Mouse (Mus musculus): ENCODE measurements around the gene Nav2.

Gene Nav2

DNA sequence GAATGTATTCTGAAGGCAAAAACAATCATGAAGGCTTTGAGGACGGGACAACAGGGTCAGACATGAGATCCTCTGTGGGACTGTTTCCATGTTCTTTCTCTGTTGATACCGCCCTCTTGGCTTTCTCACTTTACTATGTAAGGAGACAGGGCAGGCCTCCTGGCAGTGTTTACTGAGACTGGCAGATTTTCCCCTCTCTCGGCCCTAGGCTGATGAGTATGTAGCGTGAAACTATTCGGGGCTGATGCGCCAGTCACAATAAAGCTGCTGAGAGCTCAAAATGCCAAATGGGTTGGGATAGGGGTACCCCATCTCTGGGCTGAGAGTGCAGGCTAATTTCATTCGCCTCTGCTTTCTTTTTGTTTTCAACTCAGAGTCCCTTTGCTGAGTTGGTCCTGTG is 373.9 kb downstream of the Nav2 start:
- no peak for DNase-seq (ENCODE audit: low spot score)

DNA sequence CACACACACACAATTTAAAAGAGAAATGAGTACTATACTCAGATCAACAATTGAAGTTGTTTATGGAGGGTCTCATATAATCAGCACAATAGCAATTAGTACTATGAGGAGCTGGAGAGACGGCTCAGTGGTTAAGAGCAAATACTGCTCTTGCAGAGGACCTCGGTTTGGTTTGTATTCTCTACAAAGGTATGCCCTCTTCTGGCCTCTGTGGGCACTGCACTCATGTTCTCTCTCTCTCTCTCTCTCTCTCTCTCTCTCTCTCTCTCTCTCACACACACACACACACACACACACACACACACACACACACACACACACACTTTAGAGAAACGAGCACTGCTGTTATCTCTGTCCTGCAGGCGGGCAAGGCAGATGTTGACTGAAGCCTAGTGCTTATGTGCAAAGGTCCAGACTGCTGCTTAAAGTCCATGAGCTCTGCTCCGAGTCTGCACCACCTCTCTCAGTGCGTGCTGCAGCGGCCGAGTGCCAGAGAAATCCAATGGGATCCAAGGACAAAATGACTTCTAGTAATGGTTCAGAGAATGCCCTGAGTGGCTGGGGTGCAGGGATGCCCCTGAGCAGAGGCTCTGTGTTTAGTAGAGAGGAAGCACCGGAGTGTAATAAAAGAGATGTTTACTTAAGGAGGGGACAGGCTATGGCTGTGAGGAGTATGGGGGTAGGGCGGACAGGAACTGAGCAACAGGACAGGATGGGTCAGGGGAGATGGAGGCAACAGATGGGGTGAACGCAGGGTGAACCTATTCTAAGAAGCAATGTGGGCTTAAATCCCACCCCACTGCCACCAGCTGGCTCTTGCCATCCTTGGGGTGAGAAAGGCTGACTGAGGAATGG is 375.2 kb downstream of the Nav2 start:
- no peak for DNase-seq (ENCODE audit: low spot score)

DNA sequence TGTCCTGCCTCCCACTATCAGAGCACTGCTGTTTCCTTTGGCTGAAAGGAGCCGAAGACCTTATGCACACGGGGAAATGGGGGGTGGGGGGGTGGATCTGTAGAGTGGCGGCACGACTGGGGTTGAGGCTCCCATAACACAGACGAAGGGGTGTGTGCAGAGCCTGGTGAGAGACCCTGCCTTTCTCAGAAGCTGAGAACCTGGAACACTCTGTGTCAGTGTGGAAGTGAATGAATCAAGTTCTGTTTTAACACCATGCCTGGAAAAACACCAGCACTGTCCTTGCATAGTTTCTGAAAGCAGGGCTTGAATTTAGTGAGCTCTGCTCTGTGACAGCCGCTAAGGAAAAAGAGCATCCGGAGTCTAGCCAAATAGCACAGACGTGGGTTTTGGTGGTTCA is 379.7 kb downstream of the Nav2 start:
- no peak for DNase-seq (ENCODE audit: low spot score)

DNA sequence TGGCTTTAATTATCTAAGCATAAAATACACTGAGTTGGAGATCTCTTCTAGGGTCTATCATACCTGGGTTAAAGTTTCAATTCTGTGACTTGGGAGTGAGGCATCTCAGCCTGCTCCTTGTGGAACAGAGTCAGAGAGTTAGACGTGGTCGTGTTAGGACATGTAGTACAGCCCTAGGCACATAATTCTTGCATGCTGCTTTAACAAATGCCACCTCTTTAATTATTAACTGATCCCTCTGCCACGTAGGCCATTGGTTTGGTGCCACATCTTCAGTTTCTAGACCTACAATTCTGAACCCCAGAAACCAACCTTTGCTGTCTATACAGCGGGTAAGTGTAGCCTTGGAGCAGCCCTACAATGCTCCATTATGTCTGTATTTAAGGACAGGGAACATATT is 381.8 kb downstream of the Nav2 start:
- DNase-seq (ENCODE audit: low spot score), result no peak

DNA sequence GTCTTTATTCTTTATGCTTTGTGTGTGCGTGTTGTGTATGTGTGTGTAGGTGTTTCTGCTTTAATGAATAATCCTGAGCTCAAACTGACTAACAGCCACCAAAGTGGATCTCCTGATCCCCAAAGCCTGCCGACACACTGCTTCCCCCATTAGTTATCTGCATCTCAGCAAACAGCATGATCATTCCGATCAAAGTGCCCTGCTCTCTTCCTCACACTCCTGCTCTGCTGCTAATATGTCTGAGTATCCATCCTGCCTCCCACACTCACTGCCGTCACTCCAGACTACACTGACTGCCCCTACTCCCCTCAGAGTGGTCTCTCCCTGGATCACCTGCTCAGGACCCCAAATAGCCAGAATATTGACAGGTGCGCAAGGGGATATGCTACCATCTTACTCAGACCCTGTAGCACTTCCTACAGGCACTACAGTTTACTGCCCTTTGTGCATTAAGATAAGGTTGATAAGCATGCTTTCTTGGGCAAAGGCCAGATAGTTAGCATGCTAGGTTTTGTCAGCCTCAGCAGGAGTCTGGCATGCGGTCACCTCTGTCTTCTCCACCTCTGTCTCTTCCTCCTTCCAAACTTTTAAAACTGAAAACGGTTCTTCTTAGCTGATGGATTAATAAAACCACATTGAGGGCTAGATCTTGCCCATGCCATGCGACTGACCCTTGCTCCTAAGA is 382.8 kb downstream of the Nav2 start:
- no peak for DNase-seq (ENCODE audit: low spot score)

DNA sequence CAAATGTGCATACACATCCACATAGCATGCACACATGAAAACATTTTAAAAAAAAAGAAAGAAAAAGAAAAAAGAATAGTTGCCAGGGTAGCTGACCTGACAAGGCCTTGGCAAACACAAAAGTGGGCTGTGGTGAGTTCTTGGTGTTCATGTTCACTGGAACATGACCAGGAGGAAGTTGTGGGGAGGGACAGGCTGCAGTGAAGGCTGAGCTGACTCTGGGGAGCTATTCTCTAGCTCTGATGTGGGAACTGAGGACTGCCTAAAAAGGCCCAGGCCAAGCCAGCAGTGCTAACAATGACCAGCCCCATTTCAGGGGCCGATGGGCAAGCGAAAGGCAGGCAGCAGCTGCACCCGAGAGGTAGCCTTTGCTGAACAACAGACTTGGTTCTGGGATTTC is 388.6 kb downstream of the Nav2 start:
- no peak for DNase-seq (ENCODE audit: low spot score)

DNA sequence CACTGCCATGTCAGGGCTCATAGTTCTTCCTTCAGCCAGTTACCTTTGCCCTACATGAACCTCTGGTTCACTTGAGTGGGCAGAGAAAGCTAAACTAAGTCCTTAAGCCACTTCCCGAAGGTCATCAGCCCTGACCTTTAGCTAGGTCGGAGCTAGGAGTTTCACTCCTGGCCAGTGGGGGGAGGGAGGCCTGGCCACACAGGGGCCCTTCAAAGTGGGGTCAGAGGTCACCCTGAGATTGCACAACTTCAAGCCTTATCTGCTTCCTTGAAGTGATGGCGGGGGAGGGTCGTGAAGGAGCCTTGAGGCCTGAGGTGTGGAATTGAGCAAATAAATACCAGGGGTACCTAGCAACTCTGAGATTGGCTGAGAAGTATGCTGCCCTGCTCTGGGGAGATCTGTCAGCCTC is 389.9 kb downstream of the Nav2 start:
- no peak for DNase-seq (ENCODE audit: low spot score)

DNA sequence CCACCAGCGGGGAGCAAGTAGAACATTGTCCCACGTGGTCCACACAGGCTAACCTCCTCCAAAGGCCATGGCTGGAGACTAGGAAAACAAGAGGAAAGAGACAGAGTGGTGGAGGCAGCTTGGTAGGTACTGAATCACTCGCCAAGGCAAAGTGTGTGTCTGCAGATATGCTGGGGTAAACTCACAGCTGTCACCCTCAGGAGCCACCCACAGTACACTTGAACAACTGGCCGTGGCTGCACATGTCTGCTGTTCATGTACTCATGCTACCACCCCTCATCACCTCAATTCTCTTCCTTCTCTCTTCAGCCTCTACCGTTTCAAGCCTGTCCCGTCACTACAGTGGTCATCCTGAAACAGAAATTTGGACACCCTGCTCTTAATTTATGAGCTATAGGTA is 393.0 kb downstream of the Nav2 start:
- no peak for DNase-seq (ENCODE audit: low spot score)

DNA sequence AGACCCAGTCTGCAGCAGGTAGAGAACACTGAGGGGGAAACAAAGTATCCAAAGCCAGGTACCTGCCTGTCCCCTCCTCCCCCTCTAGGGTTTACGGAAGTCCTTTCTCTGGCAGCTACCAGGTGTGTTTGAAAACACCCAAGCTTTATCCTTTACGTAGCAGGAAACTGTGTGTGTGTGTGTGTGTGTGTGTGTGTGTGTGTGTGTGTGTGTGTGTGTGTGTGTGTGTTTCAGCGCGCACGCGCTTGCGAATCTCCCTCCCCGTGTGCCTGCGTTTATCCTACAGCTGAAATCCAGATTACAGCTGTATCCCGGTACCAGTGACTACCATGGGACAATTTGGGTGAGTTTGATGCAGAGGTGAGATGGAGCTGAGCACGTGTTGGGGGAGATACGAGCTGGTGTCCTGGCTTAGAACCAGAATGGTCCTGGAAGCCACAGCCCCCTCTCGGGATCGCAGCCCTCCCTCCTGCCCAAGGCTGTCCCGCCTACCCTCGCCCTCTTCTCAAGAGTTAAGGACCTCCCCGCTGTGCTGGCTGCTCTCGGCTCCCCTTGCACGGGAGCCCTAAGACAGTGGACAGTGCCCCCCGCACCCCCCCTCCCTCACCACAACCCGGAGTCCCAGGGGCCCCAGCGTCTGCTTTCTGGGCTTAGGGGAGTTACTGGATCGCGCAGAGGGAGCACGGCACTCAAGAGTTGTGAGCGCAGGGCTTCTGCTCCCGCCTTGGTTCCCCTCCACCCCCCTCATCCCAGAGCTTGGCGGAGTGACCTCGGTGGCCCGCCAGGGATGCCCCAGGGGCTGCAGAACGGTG is 395.3 kb downstream of the Nav2 start:
- DNase-seq (ENCODE audit: low spot score), result no peak

DNA sequence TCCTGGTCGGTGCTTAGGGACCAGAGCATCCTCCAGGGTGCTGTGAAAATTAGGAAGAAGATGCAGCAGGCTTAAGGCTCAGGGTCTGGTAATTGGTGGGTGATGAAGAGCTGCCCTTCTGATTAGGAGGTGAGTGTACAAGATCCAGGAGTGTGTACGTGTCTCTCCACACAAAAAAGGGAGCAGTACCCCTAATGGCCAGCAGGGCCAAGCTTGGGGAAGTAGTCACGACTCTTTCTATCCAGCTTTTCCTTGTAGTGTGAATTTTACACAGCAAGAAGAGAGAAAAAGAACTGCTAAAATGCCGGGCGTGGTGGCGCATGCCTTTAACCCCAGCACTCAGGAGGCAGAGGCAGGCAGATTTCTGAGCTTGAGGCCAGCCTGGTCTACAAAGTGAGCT is 399.2 kb downstream of the Nav2 start:
- DNase-seq (ENCODE audit: low spot score), result no peak

DNA sequence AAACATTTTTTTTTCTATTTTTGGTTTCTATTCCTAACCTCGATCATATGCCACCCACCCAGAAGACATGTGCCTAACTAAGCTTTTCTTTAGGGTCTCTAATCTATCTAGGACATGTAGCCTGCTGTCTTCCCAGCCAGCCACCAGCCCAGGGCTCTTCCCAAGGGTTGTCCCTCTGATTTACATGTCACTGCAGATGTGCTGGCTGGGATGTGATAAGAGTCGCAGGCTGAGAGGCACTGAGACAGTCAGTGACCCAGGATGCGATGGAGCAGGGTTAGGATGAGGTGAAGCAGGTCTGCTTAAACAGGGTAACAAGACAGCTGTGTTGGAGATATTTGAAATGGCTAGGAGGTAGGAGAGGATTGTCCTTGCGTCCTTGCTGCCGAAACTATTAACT is 401.2 kb downstream of the Nav2 start:
- DNase-seq (ENCODE audit: low spot score), result no peak

DNA sequence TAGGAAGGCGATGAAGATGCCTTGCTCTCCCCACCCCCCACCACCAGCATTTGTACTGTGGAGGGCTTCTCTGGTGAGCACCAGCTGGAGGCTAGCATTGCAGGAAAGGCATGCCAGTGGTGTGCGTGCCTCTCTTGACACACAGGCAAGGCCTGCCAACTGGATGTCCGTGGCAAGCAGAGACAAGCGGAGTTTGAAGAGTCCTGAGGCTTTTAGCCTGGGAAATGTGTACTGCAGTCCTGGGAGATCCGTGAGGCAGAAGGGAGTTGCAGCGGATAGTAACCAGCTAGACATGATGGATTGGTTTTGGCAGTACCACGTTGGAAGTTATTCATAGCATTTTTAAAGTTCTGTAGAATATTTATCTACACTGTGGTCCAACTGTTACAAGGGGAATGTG is 405.4 kb downstream of the Nav2 start:
- no peak for DNase-seq (ENCODE audit: low spot score)

DNA sequence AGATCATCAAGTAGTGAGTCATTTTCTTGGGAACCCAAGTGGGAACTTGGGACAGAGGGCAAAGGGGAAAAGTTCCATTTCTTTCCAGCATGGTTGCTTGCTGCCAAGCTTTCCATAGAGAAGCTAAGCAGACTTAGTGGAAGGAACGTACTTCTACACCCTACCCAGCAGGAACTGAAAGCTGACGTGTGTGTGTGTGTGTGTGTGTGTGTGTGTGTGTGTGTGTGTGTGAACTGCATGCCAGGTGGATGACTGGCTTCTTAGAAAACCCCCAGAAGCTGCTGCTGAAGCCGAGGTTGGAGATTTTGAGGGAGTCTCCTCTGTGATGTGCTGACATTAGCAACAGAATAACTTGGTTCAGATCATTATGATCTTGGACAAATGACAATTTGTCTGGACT is 406.5 kb downstream of the Nav2 start:
- no peak for DNase-seq (ENCODE audit: low spot score)

DNA sequence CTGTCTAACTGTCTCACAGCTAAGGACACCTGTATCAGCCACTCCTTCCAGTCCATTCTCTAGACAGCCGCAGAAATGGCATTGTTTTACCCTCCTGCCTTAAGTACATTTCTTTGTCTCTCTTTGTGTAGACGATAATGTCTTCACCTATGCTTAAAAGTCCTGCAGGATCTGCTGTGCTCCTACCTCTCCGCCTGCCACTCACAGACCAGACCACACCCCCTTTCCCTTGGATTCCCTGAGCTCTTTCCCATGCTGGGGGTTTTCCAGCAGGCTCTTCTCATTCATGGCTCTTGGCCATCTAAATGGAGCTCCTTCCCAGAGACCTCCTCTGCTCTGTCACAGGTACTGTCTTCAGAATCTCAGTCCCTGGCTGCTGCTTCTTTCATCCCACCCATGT is 408.1 kb downstream of the Nav2 start:
- DNase-seq (ENCODE audit: low spot score), result no peak

DNA sequence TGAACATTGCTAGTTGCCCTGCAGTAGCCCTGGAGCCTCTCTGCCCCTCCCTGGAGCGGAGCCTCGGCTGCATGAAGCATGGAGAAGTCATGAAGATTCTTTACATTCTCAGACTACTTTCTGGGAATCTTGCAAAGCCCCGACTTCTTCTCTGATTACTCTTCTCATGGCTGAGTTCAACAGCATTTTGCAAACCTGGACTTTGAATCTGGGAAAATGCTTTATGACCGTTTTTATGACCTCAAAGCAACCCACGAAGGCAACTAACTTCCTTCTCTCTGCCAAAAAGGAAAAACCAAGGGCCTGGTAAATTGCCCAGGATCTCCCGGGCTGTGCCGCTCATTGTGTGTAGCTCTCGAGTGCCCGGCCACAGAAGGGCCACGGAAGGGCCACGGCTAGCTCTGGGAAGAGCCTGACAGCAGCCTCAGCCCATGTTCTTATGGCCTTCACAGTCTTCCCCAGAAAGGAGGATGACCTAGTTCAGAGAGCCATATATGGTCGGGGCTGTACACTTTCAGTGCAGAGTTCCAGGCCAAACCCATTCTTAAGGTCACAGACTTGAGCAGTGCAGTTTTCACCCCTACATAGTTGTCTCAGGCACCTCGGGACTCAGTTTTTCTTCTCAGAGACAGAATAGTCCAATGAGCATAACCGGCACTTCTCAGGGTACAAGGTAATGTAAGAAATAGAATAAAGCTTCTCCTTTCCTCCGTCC is 409.8 kb downstream of the Nav2 start:
- no peak for DNase-seq (ENCODE audit: low spot score)

DNA sequence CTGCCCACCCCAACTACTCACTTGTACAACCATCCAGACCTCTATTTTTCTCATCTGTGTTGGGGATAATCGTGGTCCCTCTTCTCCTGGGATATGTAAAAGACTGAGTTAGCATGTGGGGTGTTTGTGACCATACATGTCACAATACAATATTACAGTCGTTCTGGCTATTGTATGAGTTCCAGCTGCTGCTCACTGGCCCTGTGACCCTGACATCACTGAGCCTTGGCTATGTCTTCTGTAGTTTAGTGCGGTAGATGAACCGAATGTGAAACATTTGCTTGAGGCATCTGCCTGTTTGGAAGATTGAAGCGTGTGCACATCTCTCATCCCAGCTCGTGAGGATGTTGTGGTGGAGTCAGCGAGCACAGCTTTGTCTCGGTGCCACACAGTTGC is 410.4 kb downstream of the Nav2 start:
- DNase-seq (ENCODE audit: low spot score), result no peak

DNA sequence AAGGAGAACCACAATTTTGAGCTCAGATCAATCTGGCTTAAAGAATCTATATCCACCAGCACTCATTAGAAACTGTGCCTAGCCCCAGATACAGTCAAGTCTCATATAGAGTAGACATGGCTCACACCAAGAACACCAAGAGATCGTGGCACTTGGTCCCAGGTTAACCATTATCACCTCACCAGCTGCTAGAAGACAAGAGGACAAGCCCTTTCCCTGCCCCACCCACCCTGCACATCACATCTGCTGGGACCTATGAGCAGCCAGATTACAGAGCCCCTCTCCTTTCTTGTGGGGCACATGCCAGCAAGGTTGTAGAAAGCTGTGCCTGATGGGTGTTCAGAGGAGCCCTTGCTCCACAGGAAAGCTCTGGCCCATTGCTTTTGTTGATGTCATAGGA is 411.5 kb downstream of the Nav2 start:
- DNase-seq (ENCODE audit: low spot score), result no peak

DNA sequence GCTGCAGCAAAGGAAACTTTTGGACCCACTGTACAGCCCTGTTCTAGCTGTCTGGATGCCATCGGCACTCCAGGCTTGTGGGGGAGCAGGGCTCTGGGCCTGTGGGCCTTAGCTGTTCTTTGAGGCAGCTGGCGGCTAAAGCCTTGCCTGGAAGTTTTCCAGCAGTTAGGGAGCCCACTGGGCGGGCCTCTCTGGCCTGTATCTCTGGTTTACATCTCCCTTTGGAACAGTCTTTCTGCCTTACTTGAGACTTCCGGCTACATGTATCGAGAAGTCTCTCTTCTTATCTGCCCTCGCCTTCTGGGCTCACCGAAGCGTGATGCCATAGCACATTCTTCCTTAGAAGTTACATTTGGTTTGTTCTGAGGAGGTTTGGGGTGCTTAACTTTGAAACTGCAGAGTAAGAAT is 412.6 kb downstream of the Nav2 start:
- no peak for DNase-seq (ENCODE audit: low spot score)

DNA sequence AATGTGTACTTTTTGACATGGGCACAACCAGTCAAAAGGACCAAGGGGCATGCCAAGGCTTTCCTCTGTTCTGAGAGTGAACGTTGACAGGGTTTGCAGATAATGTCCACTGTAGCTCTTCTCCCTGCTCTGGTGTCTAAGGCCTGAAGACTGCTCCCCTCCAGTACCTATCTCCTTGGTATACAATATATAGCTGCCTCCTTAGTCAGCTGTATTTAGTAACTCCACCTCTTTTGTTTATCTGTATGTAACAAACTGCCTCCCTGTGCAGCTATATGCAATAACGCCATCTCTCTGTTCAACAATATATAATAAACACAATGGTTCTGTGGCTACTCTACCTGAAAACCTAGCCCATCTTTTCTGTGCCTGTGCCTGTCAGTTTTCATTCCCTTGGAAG is 413.7 kb downstream of the Nav2 start:
- no peak for DNase-seq (ENCODE audit: low spot score)

DNA sequence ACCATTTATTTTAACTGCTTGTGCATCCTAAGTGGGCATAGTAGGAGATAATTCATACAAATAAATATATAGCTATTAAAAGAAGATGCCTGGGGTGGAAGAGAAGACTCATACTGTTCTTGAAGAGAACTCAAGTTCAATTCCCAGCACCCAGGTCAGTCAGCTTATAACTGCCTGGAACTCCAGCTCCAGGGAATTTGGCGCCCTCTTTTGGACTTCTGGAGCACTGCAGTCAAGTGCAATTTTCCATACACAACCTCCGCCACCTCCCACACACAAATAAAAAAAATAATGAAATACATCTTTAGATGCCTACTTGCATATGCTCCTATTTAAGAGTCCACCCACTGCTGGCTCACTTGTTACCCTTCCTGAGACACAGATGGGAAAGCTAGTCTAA is 416.1 kb downstream of the Nav2 start:
- DNase-seq (ENCODE audit: low spot score), result no peak

DNA sequence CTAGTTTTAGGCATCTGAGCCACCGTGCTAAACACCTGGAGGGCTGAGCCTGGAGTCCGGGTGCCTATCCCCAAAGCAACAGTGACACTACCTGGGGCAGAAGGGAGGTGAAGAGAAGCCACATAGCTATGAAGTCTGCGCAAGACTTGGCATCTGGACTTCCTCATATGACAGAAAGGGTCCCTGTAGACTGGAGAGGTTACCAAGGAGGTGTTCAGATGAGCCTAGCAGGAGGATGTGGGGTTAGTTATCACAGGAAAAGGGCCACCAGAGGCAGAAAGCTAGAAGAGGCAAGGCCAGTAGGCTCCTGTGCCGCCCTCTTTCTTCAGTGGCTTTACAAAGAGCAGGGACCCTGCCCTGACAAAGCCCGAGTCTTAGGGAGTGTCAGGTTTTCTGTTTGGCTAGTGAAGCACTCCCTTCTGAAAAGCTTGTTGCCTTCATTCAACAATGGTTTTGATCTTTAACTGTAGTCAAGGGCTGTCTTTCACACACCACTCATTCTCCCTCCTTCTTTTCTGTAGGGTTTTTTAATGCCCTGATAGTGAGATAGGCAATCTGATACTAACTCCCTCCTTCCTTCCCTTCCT is 417.7 kb downstream of the Nav2 start:
- DNase-seq (ENCODE audit: low spot score), result no peak

Measured in ovary, postnatal 10 days (tissue).